Mouse (Mus musculus): ENCODE data around the gene Ackr4.

The Ackr4 gene

GRCm38 (mm10) chr9:104040362-104040761 lies 86.4 kb downstream of the Ackr4 start, which contains the start of gene Gm28305:
Gm28305 (plus strand) TSS chr9:104040662.
- no peak for DNase-seq (ENCODE audit: low spot score)

- no peak for DNase-seq (ENCODE audit: low spot score)
These were observed 87.0 kb downstream of the Ackr4 start for GRCm38 (mm10) chr9:104039742-104040141.

GRCm38 (mm10) chr9:104039031-104039695 lies 87.6 kb downstream of the Ackr4 start:
- DNase-seq (ENCODE audit: low spot score) = no peak

GRCm38 (mm10) chr9:104038266-104038665 lies 88.5 kb downstream of the Ackr4 start:
- no peak for DNase-seq (ENCODE audit: low spot score)

GRCm38 (mm10) chr9:104035261-104036015 lies 91.3 kb downstream of the Ackr4 start:
- peak; percentile 70 for DNase-seq (ENCODE audit: low spot score)

- no peak for DNase-seq (ENCODE audit: low spot score)
These were observed 92.0 kb downstream of the Ackr4 start for GRCm38 (mm10) chr9:104034718-104035117.

GRCm38 (mm10) chr9:104034231-104034630 lies 92.5 kb downstream of the Ackr4 start:
- no peak for DNase-seq (ENCODE audit: low spot score)

Measured in yolk sac, embryonic 10.5 days (tissue).